Mouse (Mus musculus) neural tube, embryonic 13.5 days (tissue): ENCODE measurements around the gene Yipf1. TPM values are rescaled to one million over a fixed set of nuclear protein-coding genes. Genes with fewer than 3 reads are reported as not detected.
"Not testable (repeated sequence)": the region's sequence is repeated elsewhere in the genome, so short reads cannot be mapped to it uniquely, and the experiment has no call there.

Experiments used
- ATAC-seq: fragments of 200-750 bp; cut with Nextera tagmentation; 2 replicates; pipeline ENCODE4 v1.8.0; 2017; ENCODE audit warnings: low read depth, mild to moderate bottlenecking, moderate TSS enrichment, moderate library complexity
- H3K27ac ChIP-seq: fragments of 300-500 bp; sonication (generic); replicated peaks from 2 replicates; pipeline ENCODE4 v1.5.1; 2015; ENCODE audit warnings: moderate library complexity, mild to moderate bottlenecking, inconsistent platforms
- H3K27me3 ChIP-seq: fragments of 300-500 bp; sonication (generic); 2 replicates; pipeline ENCODE4 v1.6.1; 2015; ENCODE audit warnings: mild to moderate bottlenecking, inconsistent platforms
- H3K36me3 ChIP-seq: fragments of 300-500 bp; sonication (generic); 2 replicates; pipeline ENCODE4 v1.6.1; 2015; ENCODE audit warnings: mild to moderate bottlenecking, inconsistent platforms
- H3K4me1 ChIP-seq: fragments of 300-500 bp; sonication (generic); replicated peaks from 2 replicates; pipeline ENCODE4 v1.6.1; 2015; ENCODE audit warnings: inconsistent platforms
- H3K4me2 ChIP-seq: fragments of 300-500 bp; sonication (generic); 2 replicates; pipeline ENCODE4 v1.6.1; 2015; ENCODE audit warnings: inconsistent platforms, mild to moderate bottlenecking, moderate library complexity
- H3K4me3 ChIP-seq: fragments of 300-500 bp; sonication (generic); 2 replicates; pipeline ENCODE4 v1.5.1; 2015; ENCODE audit warnings: mild to moderate bottlenecking, inconsistent platforms
- H3K9ac ChIP-seq: fragments of 300-500 bp; sonication (generic); 2 replicates; pipeline ENCODE4 v1.6.1; 2015; ENCODE audit warnings: moderate library complexity, mild to moderate bottlenecking, inconsistent platforms
- H3K9me3 ChIP-seq: fragments of 300-500 bp; sonication (generic); 2 replicates; pipeline ENCODE4 v1.6.1; 2016; ENCODE audit warnings: inconsistent platforms
- WGBS: fragments of 180-500 bp; shearing (Covaris S2); methylation state at CpG from one replicate; pipeline ENCODE4 v1.1.7; 2015; 5-methylcytosine and 5-hydroxymethylcytosine counted together
- polyA plus RNA-seq: library from polyadenylated mRNA; unstranded; fragments of >200 nt; fragmentation: Nextera tagmentation; extraction: Ambion mirVana; gene quantifications from 2 replicates; pipeline ENCODE4 v1.2.1, GENCODE M21; 2015

The Yipf1 gene
- polyA plus RNA-seq, 1 experiment from 2014 or later = 63.5 TPM

- no peaks in the 10 kb centered on the region for H3K9me3 ChIP-seq
- H3K36me3 ChIP-seq = peaks cover 26% of the 10 kb centered on the region
- no peak overlapping the region for H3K27ac ChIP-seq
- H3K4me1 ChIP-seq = peaks cover 11% of the 10 kb centered on the region
- H3K9ac ChIP-seq = no peak overlapping the region
- WGBS = 78% methylated on average over 8 of the region's 8 CpGs
- no peak for ATAC-seq
- no peak overlapping the region for H3K4me3 ChIP-seq
- H3K27me3 ChIP-seq = no peaks in the 10 kb centered on the region
- no peak overlapping the region for H3K4me2 ChIP-seq
Measured at GRCm38 (mm10) chr4:107336356-107336755, 22.2 kb downstream of the Yipf1 start.

GRCm38 (mm10) chr4:107337455-107337854, 23.3 kb downstream of the Yipf1 start:
- H3K4me2 ChIP-seq = no peak overlapping the region
- H3K27ac ChIP-seq = no peak overlapping the region
- 92% methylated on average over 5 of the region's 5 CpGs for WGBS
- H3K36me3 ChIP-seq = peaks cover 26% of the 10 kb centered on the region
- no peaks in the 10 kb centered on the region for H3K9me3 ChIP-seq
- H3K4me1 ChIP-seq = peaks cover 11% of the 10 kb centered on the region
- no peak overlapping the region for H3K4me3 ChIP-seq
- no peak overlapping the region for H3K9ac ChIP-seq
- H3K27me3 ChIP-seq = no peaks in the 10 kb centered on the region
- ATAC-seq = no peak

GRCm38 (mm10) chr4:107341354-107341753, 27.2 kb downstream of the Yipf1 start:
- no peak overlapping the region for H3K9ac ChIP-seq
- peak overlapping the region; percentile 18; the same call in 1 of the 2 replicates for H3K27ac ChIP-seq
- no peak overlapping the region for H3K4me3 ChIP-seq
- no peaks in the 10 kb centered on the region for H3K9me3 ChIP-seq
- no peaks in the 10 kb centered on the region for H3K27me3 ChIP-seq
- WGBS = 31% methylated on average over 5 of the region's 5 CpGs
- H3K4me2 ChIP-seq = peak overlapping the region; percentile 27; the same call in 1 of the 2 replicates
- peaks cover 32% of the 10 kb centered on the region for H3K36me3 ChIP-seq
- ATAC-seq = no peak
- peaks cover 11% of the 10 kb centered on the region for H3K4me1 ChIP-seq

GRCm38 (mm10) chr4:107344612-107345011, 30.4 kb downstream of the Yipf1 start:
- peaks cover 25% of the 10 kb centered on the region for H3K4me1 ChIP-seq
- no peak for ATAC-seq

GRCm38 (mm10) chr4:107347221-107347620, 33.1 kb downstream of the Yipf1 start:
- Histone ChIP-seq H3K4me1 (peaks cover 14% of the 10 kb centered on the region), H3K27ac (no peak overlapping the region), H3K9ac (no peak overlapping the region), H3K9me3 (no peaks in the 10 kb centered on the region), H3K4me2 (no peak overlapping the region), H3K4me3 (no peak overlapping the region), H3K27me3 (no peaks in the 10 kb centered on the region), H3K36me3 (peaks cover 11% of the 10 kb centered on the region; the same call in 1 of the 2 replicates)
- 73% methylated on average over 6 of the region's 6 CpGs for WGBS
- no peak for ATAC-seq

More at GRCm38 (mm10) chr4:107344612-107345011, 30.4 kb downstream of the Yipf1 start:
- no peak overlapping the region for H3K9ac ChIP-seq
- H3K27me3 ChIP-seq = no peaks in the 10 kb centered on the region
- no peaks in the 10 kb centered on the region for H3K9me3 ChIP-seq
- H3K27ac ChIP-seq = no peak overlapping the region
- no peak overlapping the region for H3K4me3 ChIP-seq
- 75% methylated on average over 7 of the region's 7 CpGs for WGBS
- H3K4me2 ChIP-seq = no peak overlapping the region
- H3K36me3 ChIP-seq = peaks cover 11% of the 10 kb centered on the region; the same call in 1 of the 2 replicates

GRCm38 (mm10) chr4:107348529-107349310, 34.6 kb downstream of the Yipf1 start:
- Histone ChIP-seq H3K9me3 (no peaks in the 10 kb centered on the region), H3K27me3 (no peaks in the 10 kb centered on the region), H3K4me1 (peaks cover 18% of the 10 kb centered on the region), H3K4me2 (peak overlapping the region; percentile 20; the same call in 1 of the 2 replicates), H3K9ac (peak overlapping the region; percentile 50; the same call in 1 of the 2 replicates), H3K4me3 (no peak overlapping the region), H3K27ac (peak overlapping the region; percentile 74), H3K36me3 (peaks cover 11% of the 10 kb centered on the region; the same call in 1 of the 2 replicates)
- ATAC-seq = 0 out of 2 replicates have a peak, but pooled peaks have one; percentile 47
- WGBS = 57% methylated on average over 20 of the region's 20 CpGs

GRCm38 (mm10) chr4:107349311-107350008, 35.3 kb downstream of the Yipf1 start:
- H3K27ac ChIP-seq = peak overlapping the region; percentile 74; the same call in 1 of the 2 replicates
- peaks cover 26% of the 10 kb centered on the region for H3K4me1 ChIP-seq
- 75% methylated on average over 8 of the region's 8 CpGs for WGBS
- no peak overlapping the region for H3K4me2 ChIP-seq
- no peaks in the 10 kb centered on the region for H3K9me3 ChIP-seq
- no peak overlapping the region; the same call in 1 of the 2 replicates for H3K9ac ChIP-seq
- peaks cover 11% of the 10 kb centered on the region; the same call in 1 of the 2 replicates for H3K36me3 ChIP-seq
- H3K27me3 ChIP-seq = no peaks in the 10 kb centered on the region
- H3K4me3 ChIP-seq = no peak overlapping the region
- ATAC-seq = peak; percentile 43; the same call in 1 of the 2 replicates

- ATAC-seq = no peak
- Histone ChIP-seq H3K27ac (no peak overlapping the region), H3K4me3 (no peak overlapping the region), H3K9ac (no peak overlapping the region), H3K4me1 (peaks cover 34% of the 10 kb centered on the region), H3K27me3 (no peaks in the 10 kb centered on the region), H3K36me3 (no peaks in the 10 kb centered on the region; the same call in 1 of the 2 replicates), H3K9me3 (no peaks in the 10 kb centered on the region), H3K4me2 (no peak overlapping the region)
Measured at GRCm38 (mm10) chr4:107351368-107351767, 37.2 kb downstream of the Yipf1 start.

GRCm38 (mm10) chr4:107353612-107354011, 39.4 kb downstream of the Yipf1 start:
- H3K27me3 ChIP-seq = no peaks in the 10 kb centered on the region
- no peak overlapping the region for H3K4me2 ChIP-seq
- peaks cover 26% of the 10 kb centered on the region for H3K4me1 ChIP-seq
- H3K36me3 ChIP-seq = no peaks in the 10 kb centered on the region
- WGBS = 91% methylated on average over 3 of the region's 3 CpGs
- 0 out of 2 replicates have a peak overlapping the region, but pooled peaks have one; percentile 54 for H3K9ac ChIP-seq
- no peak for ATAC-seq
- H3K4me3 ChIP-seq = no peak overlapping the region
- H3K9me3 ChIP-seq = no peaks in the 10 kb centered on the region
- peak overlapping the region; percentile 85 for H3K27ac ChIP-seq

- H3K27me3 ChIP-seq = no peaks in the 10 kb centered on the region
- H3K36me3 ChIP-seq = no peaks in the 10 kb centered on the region
- WGBS = 51% methylated on average over 5 of the region's 5 CpGs
- no peak overlapping the region for H3K4me2 ChIP-seq
- peak overlapping the region; percentile 54 for H3K9ac ChIP-seq
- H3K4me3 ChIP-seq = no peak overlapping the region
- H3K4me1 ChIP-seq = peaks cover 20% of the 10 kb centered on the region
- no peaks in the 10 kb centered on the region for H3K9me3 ChIP-seq
- H3K27ac ChIP-seq = peak overlapping the region; percentile 85
- peak; percentile 56 for ATAC-seq
Measured at GRCm38 (mm10) chr4:107354126-107354525, 40.0 kb downstream of the Yipf1 start.

- H3K4me1 ChIP-seq = peaks cover 20% of the 10 kb centered on the region
- peak overlapping the region; percentile 85 for H3K27ac ChIP-seq
- peak overlapping the region; percentile 54 for H3K9ac ChIP-seq
- peaks cover 2% of the 10 kb centered on the region for H3K36me3 ChIP-seq
- ATAC-seq = peak; percentile 90
- H3K4me2 ChIP-seq = no peak overlapping the region
- H3K9me3 ChIP-seq = no peaks in the 10 kb centered on the region
- no peak overlapping the region for H3K4me3 ChIP-seq
- H3K27me3 ChIP-seq = no peaks in the 10 kb centered on the region
- 4% methylated on average over 4 of the region's 4 CpGs for WGBS
Measured at GRCm38 (mm10) chr4:107354543-107354942, 40.4 kb downstream of the Yipf1 start.

GRCm38 (mm10) chr4:107357172-107357571, 43.0 kb downstream of the Yipf1 start:
- 22% methylated on average over 8 of the region's 8 CpGs for WGBS
- not testable (repeated sequence) for H3K27me3 ChIP-seq, H3K4me3 ChIP-seq, ATAC-seq, H3K4me2 ChIP-seq, H3K36me3 ChIP-seq, H3K9me3 ChIP-seq, H3K9ac ChIP-seq, H3K27ac ChIP-seq
- H3K4me1 ChIP-seq = peaks cover 20% of the 10 kb centered on the region
